Mouse (Mus musculus) limb, embryonic 14.5 days (tissue): Measurements from ENCODE around the gene Rtkn. TPM values are rescaled to one million over a fixed set of nuclear protein-coding genes. Genes with fewer than 3 reads are reported as not detected.
A peak's percentile ranks its signal among the peaks of the same experiment; 100 is the strongest.

Source experiments
- ATAC-seq: fragments of 200-750 bp; cut with Nextera tagmentation; 2 replicates; pipeline ENCODE4 v1.8.0; 2017; ENCODE audit warnings: low read depth, moderate number of reproducible peaks, moderate TSS enrichment; ENCODE audit not compliant: low FRiP score
- DNase-seq: peaks from one replicate; pipeline ENCODE4 v3.0.0-alpha.2; 2015; ENCODE audit warnings: low spot score
- H3K27ac ChIP-seq: fragments of 300-500 bp; sonication (generic); replicated peaks from 2 replicates; pipeline ENCODE4 v1.5.1; 2014; ENCODE audit warnings: low read depth, mild to moderate bottlenecking, low read length, moderate library complexity, mixed read lengths
- H3K27me3 ChIP-seq: fragments of 300-500 bp; sonication (generic); 2 replicates; pipeline ENCODE4 v1.6.1; 2014; ENCODE audit warnings: low read length, mixed read lengths; ENCODE audit not compliant: control insufficient read depth, insufficient read depth
- H3K36me3 ChIP-seq: fragments of 300-500 bp; sonication (generic); 2 replicates; pipeline ENCODE4 v1.6.1; 2014; ENCODE audit warnings: mild to moderate bottlenecking, low read length, moderate library complexity, mixed read lengths; ENCODE audit not compliant: control insufficient read depth, insufficient read depth
- H3K4me1 ChIP-seq: fragments of 300-500 bp; sonication (generic); 2 replicates; pipeline ENCODE4 v1.6.1; 2014; ENCODE audit warnings: antibody characterized with exemption, low read length, mixed read lengths; ENCODE audit not compliant: control insufficient read depth, insufficient read depth
- H3K4me2 ChIP-seq: fragments of 300-500 bp; sonication (generic); replicated peaks from 2 replicates; pipeline ENCODE4 v1.6.1; 2014; ENCODE audit warnings: low read depth, mild to moderate bottlenecking, low read length, moderate library complexity; ENCODE audit not compliant: severe bottlenecking
- H3K4me3 ChIP-seq: fragments of 300-500 bp; sonication (generic); replicated peaks from 2 replicates; pipeline ENCODE4 v1.5.1; 2014; ENCODE audit warnings: low read length
- H3K9ac ChIP-seq: fragments of 300-500 bp; sonication (generic); 2 replicates; pipeline ENCODE4 v1.6.1; 2014; ENCODE audit warnings: mild to moderate bottlenecking, low read depth, low read length, moderate library complexity; ENCODE audit not compliant: severe bottlenecking
- H3K9me3 ChIP-seq: fragments of 300-500 bp; sonication (generic); 2 replicates; pipeline ENCODE4 v1.6.1; 2016; ENCODE audit warnings: low read length; ENCODE audit not compliant: control insufficient read depth
- POLR2A ChIP-seq: fragments of 200-500 bp; IDR thresholded peaks from 2 replicates; pipeline ENCODE4 v1.8.0; 2012; ENCODE audit warnings: inconsistent platforms, mild to moderate bottlenecking, moderate library complexity, borderline replicate concordance; ENCODE audit not compliant: insufficient read depth, insufficient read length; ENCODE audit errors: extremely low read depth
- WGBS: fragments of 180-500 bp; shearing (Covaris S2); extraction: QIAGEN DNeasy Blood & Tissue Kit; methylation state at CpG from one replicate; pipeline ENCODE4 v1.1.7; 2014; 5-methylcytosine and 5-hydroxymethylcytosine counted together
- polyA plus RNA-seq, 2 experiments: library from polyadenylated mRNA; depleted of rRNA in 1 of 2; stranded (reverse) in 1 of 2; unstranded in 1 of 2; fragments of >200 nt; fragmentation: Nextera tagmentation in 1 of 2; extraction: Ambion mirVana in 1 of 2; gene quantifications; 2 replicates each; pipeline versions ENCODE4 v1.2.1 to v1.2.3; 2012 to 2014

The Rtkn gene
- polyA plus RNA-seq, 2 experiments: 40.7 to 151 TPM

- H3K4me3 ChIP-seq: no peak overlapping the region
- DNase-seq (no peak), ATAC-seq (no peak)
- H3K27ac ChIP-seq: no peak overlapping the region
- no peak for TF ChIP-seq POLR2A
- H3K9me3 ChIP-seq: no peaks in the 10 kb centered on the region
- no peaks in the 10 kb centered on the region for H3K27me3 ChIP-seq
- peaks cover 22% of the 10 kb centered on the region for H3K4me1 ChIP-seq
- H3K4me2 ChIP-seq: no peak overlapping the region
- WGBS: 90% methylated on average over 13 of the region's 13 CpGs
- H3K36me3 ChIP-seq: peaks cover 33% of the 10 kb centered on the region
- no peak overlapping the region for H3K9ac ChIP-seq
Measured at GRCm38 (mm10) chr6:83117616-83118015, 17.6 kb upstream of the Rtkn start.

- Histone ChIP-seq H3K36me3 (peaks cover 33% of the 10 kb centered on the region), H3K9me3 (no peaks in the 10 kb centered on the region), H3K4me1 (peaks cover 27% of the 10 kb centered on the region), H3K27ac (no peak overlapping the region), H3K27me3 (no peaks in the 10 kb centered on the region), H3K4me3 (no peak overlapping the region), H3K4me2 (no peak overlapping the region), H3K9ac (no peak overlapping the region)
- DNase-seq (no peak), ATAC-seq (no peak)
- WGBS: 89% methylated on average over 11 of the region's 11 CpGs
- no peak for TF ChIP-seq POLR2A
Measured at GRCm38 (mm10) chr6:83118369-83118768, 16.9 kb upstream of the Rtkn start.

GRCm38 (mm10) chr6:83118825-83119733 lies 16.2 kb upstream of the Rtkn start:
- Histone ChIP-seq H3K4me3 (no peak overlapping the region), H3K4me1 (peaks cover 31% of the 10 kb centered on the region), H3K36me3 (peaks cover 38% of the 10 kb centered on the region), H3K4me2 (no peak overlapping the region), H3K9ac (no peak overlapping the region), H3K9me3 (no peaks in the 10 kb centered on the region), H3K27ac (no peak overlapping the region), H3K27me3 (no peaks in the 10 kb centered on the region)
- no peak for TF ChIP-seq POLR2A
- DNase-seq: no peak
- 87% methylated on average over 14 of the region's 14 CpGs for WGBS
- no peak for ATAC-seq

GRCm38 (mm10) chr6:83119734-83120051 lies 15.6 kb upstream of the Rtkn start:
- Histone ChIP-seq H3K36me3 (peaks cover 38% of the 10 kb centered on the region), H3K4me3 (no peak overlapping the region; the same call in 1 of the 2 replicates), H3K9me3 (no peaks in the 10 kb centered on the region), H3K9ac (peak overlapping the region; percentile 28; the same call in 1 of the 2 replicates), H3K4me2 (peak overlapping the region; percentile 96), H3K4me1 (peaks cover 36% of the 10 kb centered on the region), H3K27ac (no peak overlapping the region), H3K27me3 (no peaks in the 10 kb centered on the region)
- no peak for TF ChIP-seq POLR2A
- DNase-seq (no peak), ATAC-seq (no peak)
- 84% methylated on average over 7 of the region's 7 CpGs for WGBS

GRCm38 (mm10) chr6:83120930-83121862 lies 14.1 kb upstream of the Rtkn start, which contains the start of gene Wbp1:
Gene Wbp1 (minus strand): TSS chr6:83121559.
- peak within 1 kb of the TSS; percentile 99 for H3K27ac ChIP-seq
- peak within 1 kb of the TSS; percentile 73 for H3K4me3 ChIP-seq
- under 1% methylated on average over 36 of the region's 38 CpGs for WGBS
- TF ChIP-seq POLR2A: peak; percentile 92
- ATAC-seq: peak; percentile 94
- peaks cover 38% of the 10 kb centered on the region for H3K4me1 ChIP-seq
- no peaks in the 10 kb centered on the region for H3K9me3 ChIP-seq
- peak; percentile 99 for DNase-seq
- peaks cover 38% of the 10 kb centered on the region for H3K36me3 ChIP-seq
- peak within 1 kb of the TSS; percentile 89 for H3K9ac ChIP-seq
- H3K4me2 ChIP-seq: peak within 1 kb of the TSS; percentile 96
- H3K27me3 ChIP-seq: no peaks in the 10 kb centered on the region
